Mouse (Mus musculus) forebrain, embryonic 14.5 days (tissue): ENCODE measurements around the gene Pik3r1. TPM values are rescaled to one million over a fixed set of nuclear protein-coding genes. Genes with fewer than 3 reads are reported as not detected.

Experiments used
- ATAC-seq: fragments of 200-750 bp; cut with Nextera tagmentation; 2 replicates; pipeline ENCODE4 v1.8.0; 2017; ENCODE audit warnings: mild to moderate bottlenecking, moderate library complexity
- DNase-seq: peaks from one replicate; pipeline ENCODE4 v3.0.0-alpha.2; 2015; ENCODE audit warnings: low spot score
- H3K27ac ChIP-seq: fragments of 300-500 bp; sonication (generic); 2 replicates; pipeline ENCODE4 v1.5.1; 2014; ENCODE audit warnings: low read depth, mild to moderate bottlenecking, control low read depth, low read length, moderate library complexity
- H3K27me3 ChIP-seq: fragments of 300-500 bp; sonication (generic); replicated peaks from 2 replicates; pipeline ENCODE4 v1.6.1; 2014; ENCODE audit warnings: low read length, control low read depth, mixed read lengths; ENCODE audit not compliant: control insufficient read depth, insufficient read depth
- H3K36me3 ChIP-seq: fragments of 300-500 bp; sonication (generic); 2 replicates; pipeline ENCODE4 v1.6.1; 2014; ENCODE audit warnings: low read length, control low read depth; ENCODE audit not compliant: control insufficient read depth, insufficient read depth
- H3K4me1 ChIP-seq: fragments of 300-500 bp; sonication (generic); 2 replicates; pipeline ENCODE4 v1.6.1; 2014; ENCODE audit warnings: antibody characterized with exemption, low read length, control low read depth; ENCODE audit not compliant: control insufficient read depth, insufficient read depth
- H3K4me2 ChIP-seq: fragments of 300-500 bp; sonication (generic); 2 replicates; pipeline ENCODE4 v1.6.1; 2014; ENCODE audit warnings: mild to moderate bottlenecking, control low read depth, low read length
- H3K4me3 ChIP-seq: fragments of 300-500 bp; sonication (generic); 2 replicates; pipeline ENCODE4 v1.5.1; 2014; ENCODE audit warnings: low read depth, low read length, control low read depth
- H3K9ac ChIP-seq: fragments of 300-500 bp; sonication (generic); 2 replicates; pipeline ENCODE4 v1.6.1; 2014; ENCODE audit warnings: mild to moderate bottlenecking, low read length, control low read depth, moderate library complexity
- H3K9me3 ChIP-seq: fragments of 300-500 bp; sonication (generic); replicated peaks from 2 replicates; pipeline ENCODE4 v1.6.1; 2016; ENCODE audit warnings: low read length, control low read depth, mixed read lengths; ENCODE audit not compliant: control insufficient read depth
- WGBS: fragments of 180-500 bp; shearing (Covaris S2); extraction: QIAGEN DNeasy Blood & Tissue Kit; methylation state at CpG from one replicate; pipeline ENCODE4 v1.1.7; 2014; 5-methylcytosine and 5-hydroxymethylcytosine counted together
- polyA plus RNA-seq: library from polyadenylated mRNA; unstranded; fragments of >200 nt; fragmentation: Nextera tagmentation; extraction: Ambion mirVana; gene quantifications from 2 replicates; pipeline ENCODE4 v1.2.1, GENCODE M21; 2014

Pik3r1 gene
- polyA plus RNA-seq, 1 experiment from 2014 or later: 26.8 TPM

GRCm38 (mm10) chr13:101692239-101692784, 75.7 kb downstream of the Pik3r1 start:
- Histone ChIP-seq H3K36me3 (peaks cover 11% of the 10 kb centered on the region), H3K27ac (peak overlapping the region; percentile 46; the same call in 1 of the 2 replicates), H3K9ac (peak overlapping the region; percentile 65), H3K4me1 (peaks cover 23% of the 10 kb centered on the region), H3K9me3 (no peaks in the 10 kb centered on the region), H3K4me2 (peak overlapping the region; percentile 91), H3K4me3 (peak overlapping the region; percentile 36), H3K27me3 (no peaks in the 10 kb centered on the region)
- WGBS: 16% methylated on average over 17 of the region's 17 CpGs
- peak; percentile 80 for DNase-seq
- ATAC-seq: peak; percentile 67

GRCm38 (mm10) chr13:101691669-101692068, 76.3 kb downstream of the Pik3r1 start:
- H3K4me3 ChIP-seq: peak overlapping the region; percentile 36
- DNase-seq (peak; percentile 42), ATAC-seq (no peak)
- H3K4me2 ChIP-seq: peak overlapping the region; percentile 91
- H3K9ac ChIP-seq: peak overlapping the region; percentile 65
- no peak overlapping the region; the same call in 1 of the 2 replicates for H3K27ac ChIP-seq
- peaks cover 23% of the 10 kb centered on the region for H3K4me1 ChIP-seq
- H3K27me3 ChIP-seq: no peaks in the 10 kb centered on the region
- peaks cover 17% of the 10 kb centered on the region for H3K36me3 ChIP-seq
- 13% methylated on average over 6 of the region's 6 CpGs for WGBS
- H3K9me3 ChIP-seq: no peaks in the 10 kb centered on the region

DNA sequence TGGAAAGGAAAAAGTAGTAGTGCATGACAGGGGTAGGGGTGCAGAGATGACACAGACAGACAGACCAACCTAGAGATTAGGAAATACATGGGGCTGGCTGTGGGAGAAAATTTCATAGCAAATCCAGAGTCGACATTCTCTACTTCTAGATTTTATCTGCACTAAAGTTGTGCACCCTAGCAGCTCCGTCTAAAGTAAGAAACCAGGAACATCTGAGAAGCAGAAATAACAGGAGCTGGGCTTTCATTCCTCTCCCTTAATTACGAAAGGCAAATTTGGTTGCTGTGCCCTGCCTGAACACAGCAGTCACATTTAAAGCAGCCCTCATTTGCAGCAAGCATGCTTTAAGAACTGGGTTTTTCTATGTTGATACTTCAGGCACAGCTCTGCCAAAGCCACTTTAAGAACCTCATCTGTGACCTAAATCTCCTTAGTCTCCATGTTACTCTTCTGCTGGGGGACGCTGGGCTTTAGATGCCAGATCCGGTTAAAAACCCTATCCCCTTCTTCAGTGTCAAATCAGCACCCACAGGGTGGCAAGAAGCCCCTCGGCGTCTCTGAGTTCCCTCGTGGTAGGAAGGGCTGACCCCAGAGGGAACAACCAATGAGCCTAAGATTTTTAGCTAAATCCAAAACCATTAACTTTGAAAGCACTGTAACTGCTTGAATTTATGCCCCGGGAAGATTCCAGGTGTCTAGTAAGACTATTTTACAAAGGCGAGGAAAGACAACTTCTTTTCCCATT, 76.9 kb downstream of the Pik3r1 start:
- Histone ChIP-seq H3K9ac (peak overlapping the region; percentile 65; the same call in 1 of the 2 replicates), H3K4me2 (peak overlapping the region; percentile 91), H3K27ac (no peak overlapping the region; the same call in 1 of the 2 replicates), H3K36me3 (peaks cover 23% of the 10 kb centered on the region), H3K27me3 (no peaks in the 10 kb centered on the region), H3K4me3 (peak overlapping the region; percentile 36), H3K9me3 (no peaks in the 10 kb centered on the region), H3K4me1 (peaks cover 23% of the 10 kb centered on the region)
- no peak for ATAC-seq
- no peak for DNase-seq
- WGBS: 41% methylated on average over 10 of the region's 10 CpGs

DNA sequence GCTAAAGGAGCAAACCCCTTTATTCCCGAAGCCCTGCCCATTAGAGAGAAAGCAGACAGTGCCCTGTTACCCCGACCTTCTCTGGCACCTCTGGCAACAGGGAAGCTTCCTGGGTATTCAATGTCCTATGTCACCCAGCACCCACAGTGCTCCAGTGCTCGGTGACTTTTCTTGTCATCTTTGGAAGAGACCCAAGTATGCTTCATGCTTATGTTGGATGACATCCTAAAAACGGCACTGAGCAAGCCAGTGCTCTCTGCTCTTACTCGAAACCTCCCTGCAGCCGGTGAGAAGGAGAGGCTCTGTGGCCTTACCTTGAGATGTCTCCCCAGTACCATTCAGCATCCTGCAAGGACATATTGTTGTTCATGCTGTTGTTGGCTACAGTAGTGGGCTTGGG, 77.8 kb downstream of the Pik3r1 start:
- Histone ChIP-seq H3K4me3 (no peak overlapping the region), H3K27ac (no peak overlapping the region)
- no peak for DNase-seq

DNA sequence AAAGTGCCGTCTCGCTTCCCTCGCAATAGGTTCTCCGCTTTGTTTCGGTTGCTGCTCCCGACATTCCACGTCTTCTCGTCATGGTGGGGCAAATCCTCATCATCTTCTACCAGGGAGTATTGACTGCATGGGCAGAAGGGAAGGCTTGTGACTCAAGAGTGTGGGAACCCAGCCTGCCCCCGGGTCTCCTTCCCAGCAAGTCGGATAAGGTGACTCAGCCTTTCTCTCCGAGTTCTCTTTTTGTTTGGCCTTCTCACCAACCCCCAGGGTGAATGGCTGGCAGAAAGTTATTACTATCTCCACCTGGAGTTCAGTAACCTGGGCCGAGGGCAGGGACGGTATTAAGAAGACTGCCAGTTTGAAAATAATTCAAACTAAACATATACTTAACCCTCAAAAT, 81.8 kb downstream of the Pik3r1 start:
- no peak overlapping the region for H3K27ac ChIP-seq
- DNase-seq (no peak), ATAC-seq (no peak)
- no peaks in the 10 kb centered on the region for H3K9me3 ChIP-seq
- peaks cover under 1% of the 10 kb centered on the region for H3K4me1 ChIP-seq
- peaks cover 43% of the 10 kb centered on the region for H3K36me3 ChIP-seq
- H3K27me3 ChIP-seq: no peaks in the 10 kb centered on the region
- H3K4me3 ChIP-seq: no peak overlapping the region
- no peak overlapping the region for H3K4me2 ChIP-seq
- 95% methylated on average over 13 of the region's 13 CpGs for WGBS
- no peak overlapping the region for H3K9ac ChIP-seq

More for the DNA sequence above, 77.8 kb downstream of the Pik3r1 start:
- Histone ChIP-seq H3K36me3 (peaks cover 32% of the 10 kb centered on the region), H3K9ac (no peak overlapping the region), H3K9me3 (no peaks in the 10 kb centered on the region), H3K27me3 (no peaks in the 10 kb centered on the region), H3K4me2 (no peak overlapping the region), H3K4me1 (peaks cover 21% of the 10 kb centered on the region)
- no peak for ATAC-seq
- 73% methylated on average over 6 of the region's 6 CpGs for WGBS

DNA sequence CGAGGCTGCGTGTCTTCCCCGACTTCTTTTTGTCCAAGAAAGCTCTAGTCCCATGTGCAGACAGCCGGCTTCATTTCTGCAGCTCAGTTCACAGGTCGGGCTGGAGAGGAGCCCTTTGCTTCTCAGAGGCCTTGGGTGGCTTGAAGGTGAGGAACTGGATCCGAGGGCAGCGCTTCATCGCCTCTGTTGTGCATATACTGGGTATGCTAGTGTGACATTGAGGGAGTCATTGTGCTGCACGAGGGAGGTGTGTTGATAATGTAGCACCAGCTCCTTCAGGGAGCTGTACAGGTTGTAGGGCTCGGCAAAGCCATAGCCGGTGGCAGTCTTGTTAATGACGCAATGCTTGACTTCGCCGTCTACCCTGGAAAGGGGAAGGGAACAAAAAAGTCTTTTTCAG, 83.3 kb downstream of the Pik3r1 start:
- no peak for ATAC-seq
- no peaks in the 10 kb centered on the region for H3K9me3 ChIP-seq

GRCm38 (mm10) chr13:101682378-101682777, 85.6 kb downstream of the Pik3r1 start:
- Histone ChIP-seq H3K4me2 (no peak overlapping the region), H3K36me3 (peaks cover 33% of the 10 kb centered on the region), H3K27me3 (no peaks in the 10 kb centered on the region), H3K4me3 (no peak overlapping the region), H3K4me1 (no peaks in the 10 kb centered on the region), H3K9ac (no peak overlapping the region), H3K9me3 (no peaks in the 10 kb centered on the region), H3K27ac (no peak overlapping the region)
- DNase-seq (no peak), ATAC-seq (no peak)
- 94% methylated on average over 4 of the region's 4 CpGs for WGBS

More for the DNA sequence above, 83.3 kb downstream of the Pik3r1 start:
- H3K27me3 ChIP-seq: no peaks in the 10 kb centered on the region
- H3K4me1 ChIP-seq: no peaks in the 10 kb centered on the region
- H3K36me3 ChIP-seq: peaks cover 43% of the 10 kb centered on the region
- H3K9ac ChIP-seq: no peak overlapping the region
- no peak overlapping the region for H3K4me2 ChIP-seq
- no peak overlapping the region for H3K4me3 ChIP-seq
- WGBS: 93% methylated on average over 14 of the region's 14 CpGs
- H3K27ac ChIP-seq: no peak overlapping the region
- DNase-seq: no peak

- H3K4me1 ChIP-seq: no peaks in the 10 kb centered on the region
- no peaks in the 10 kb centered on the region for H3K9me3 ChIP-seq
- H3K36me3 ChIP-seq: peaks cover 11% of the 10 kb centered on the region
- H3K4me3 ChIP-seq: no peak overlapping the region
- 91% methylated on average over 1 of the region's 1 CpGs for WGBS
- H3K27me3 ChIP-seq: no peaks in the 10 kb centered on the region
- no peak overlapping the region for H3K27ac ChIP-seq
- DNase-seq: no peak
- no peak overlapping the region for H3K9ac ChIP-seq
- no peak overlapping the region for H3K4me2 ChIP-seq
- ATAC-seq: no peak
Measured at GRCm38 (mm10) chr13:101680083-101680482, 87.9 kb downstream of the Pik3r1 start.

DNA sequence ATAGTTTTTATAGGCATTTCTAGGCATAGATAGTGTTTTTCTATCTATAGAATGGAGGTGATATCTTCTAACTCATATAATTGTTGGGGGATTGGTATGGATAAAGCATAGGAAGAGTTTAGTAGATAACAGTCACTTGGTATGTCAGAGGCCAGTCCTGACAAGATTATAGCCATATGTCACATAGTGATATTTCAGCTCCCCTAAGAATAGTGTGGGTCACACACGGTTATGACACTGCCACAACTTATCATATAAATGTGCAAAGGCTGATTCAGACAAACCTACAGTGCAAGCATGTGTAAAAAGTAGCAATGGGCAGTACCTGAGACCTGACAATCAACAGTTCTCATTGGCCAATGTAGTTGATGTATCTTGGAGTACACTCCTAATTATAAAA, 89.0 kb downstream of the Pik3r1 start:
- no peaks in the 10 kb centered on the region for H3K27me3 ChIP-seq
- no peaks in the 10 kb centered on the region for H3K4me1 ChIP-seq
- no peaks in the 10 kb centered on the region for H3K9me3 ChIP-seq
- peaks cover under 1% of the 10 kb centered on the region for H3K36me3 ChIP-seq
- no peak for ATAC-seq
- no peak overlapping the region for H3K4me2 ChIP-seq
- no peak for DNase-seq
- no peak overlapping the region for H3K9ac ChIP-seq
- no peak overlapping the region for H3K27ac ChIP-seq
- no peak overlapping the region for H3K4me3 ChIP-seq
- 91% methylated on average over 1 of the region's 1 CpGs for whole genome bisulfite sequencing
